Mouse (Mus musculus) monocyte, adult 59 days (primary cell): ENCODE measurements around the gene Lars2. TPM values are rescaled to one million over a fixed set of nuclear protein-coding genes. Genes with fewer than 3 reads are reported as not detected.

ENCODE experiments used
- total RNA-seq, 2 experiments: library from RNA; stranded (reverse); gene quantifications; one replicate each; pipeline ENCODE4 v1.2.4; 2023

The Lars2 gene
- total RNA-seq: 100 to 1,000 TPM; 822 to 900 TPM

GRCm38 (mm10) chr9:123366708-123367385 lies at the start of gene Lars2:
Gene Lars2 (plus strand): TSS chr9:123366927.

GRCm38 (mm10) chr9:123478586-123479195 lies 112.0 kb downstream of the Lars2 start, which contains the start of gene Limd1:
Gene Limd1 (plus strand): TSS chr9:123478706.

Other genes with a start within 250 kb of the Lars2 start
- gene Clec3b, start 216.0 kb upstream of the Lars2 start, total RNA-seq: under 1 TPM; 0.68 to 0.91 TPM
- gene Cdcp1, start 150.9 kb upstream of the Lars2 start, total RNA-seq: under 1 TPM; 0.09 to 0.13 TPM
- under 1 TPM; 0.61 to 0.66 TPM for gene Tmem158, start 106.2 kb upstream of the Lars2 start, total RNA-seq
- gene Limd1, start 111.8 kb downstream of the Lars2 start, total RNA-seq: 100 to 1,000 TPM; 103 TPM
- gene Sacm1l, start 162.8 kb downstream of the Lars2 start, total RNA-seq: 10 to 100 TPM; 25.9 to 26.1 TPM